Mouse (Mus musculus) cerebellum, adult 11-12 months (tissue): ENCODE results near the gene Csdc2.
"Not testable (repeated sequence)": the region's sequence is repeated elsewhere in the genome, so short reads cannot be mapped to it uniquely, and the experiment has no call there.

Source experiments
- DNase-seq: peaks from one replicate; pipeline ENCODE4 v3.0.0; 2022

The Csdc2 gene

DNA sequence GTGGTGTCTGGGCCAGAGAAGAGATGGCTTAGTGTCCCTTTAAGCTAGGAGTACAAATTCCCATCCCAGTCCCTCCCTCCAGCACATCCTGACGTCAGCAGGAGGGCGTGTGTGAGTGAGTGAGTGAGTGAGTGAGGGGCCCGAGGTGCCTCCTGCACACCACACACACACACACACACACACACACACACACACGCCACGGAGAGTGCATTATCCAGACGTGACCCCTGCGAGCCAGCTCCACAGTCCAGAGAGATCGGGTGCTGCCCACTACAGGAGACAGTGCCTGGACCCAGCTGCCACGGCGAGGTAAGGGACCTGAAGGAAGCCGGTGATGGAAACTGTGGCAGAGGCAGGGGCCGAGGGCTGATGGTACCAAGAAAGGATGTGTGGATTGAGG, at the start of gene Csdc2:
TSS of gene Csdc2 (plus strand) at position 81 of the 400 bp plus-strand sequence.
- peak; percentile 77 for DNase-seq

DNA sequence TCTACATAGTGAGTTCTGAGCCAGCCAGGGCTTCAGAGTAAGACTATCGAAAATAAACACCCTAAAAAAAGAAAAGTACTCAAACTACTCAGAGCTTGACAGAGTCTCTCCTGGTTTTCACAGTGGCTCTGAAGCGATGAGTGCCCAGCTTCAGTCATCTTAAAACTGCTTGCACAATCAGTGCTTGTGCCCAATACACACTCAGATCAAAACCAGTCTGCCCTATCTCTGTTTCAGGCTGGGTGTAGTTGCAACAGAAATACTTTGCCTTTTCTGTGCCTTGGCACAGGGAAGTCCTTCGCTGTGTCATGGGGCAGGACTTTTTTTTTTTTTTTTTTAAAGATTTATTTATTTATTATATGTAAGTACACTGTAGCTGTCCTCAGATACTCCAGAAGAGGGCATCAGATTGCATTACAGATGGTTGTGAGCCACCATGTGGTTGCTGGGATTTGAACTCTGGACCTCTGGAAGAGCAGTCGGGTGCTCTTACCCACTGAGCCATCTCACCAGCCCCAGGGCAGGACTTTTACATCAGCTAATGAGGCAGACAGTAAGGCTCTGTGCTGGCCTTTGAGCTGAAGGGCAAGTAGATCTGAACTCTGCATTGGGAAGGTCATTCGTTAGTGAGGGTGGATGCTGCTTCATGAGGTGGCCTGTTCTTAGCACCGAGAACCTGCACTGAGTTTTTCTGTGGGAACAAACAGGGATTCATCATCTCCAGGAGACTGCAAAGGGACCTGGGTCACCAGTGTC, 49.6 kb upstream of the Csdc2 start:
- no peak for DNase-seq

DNA sequence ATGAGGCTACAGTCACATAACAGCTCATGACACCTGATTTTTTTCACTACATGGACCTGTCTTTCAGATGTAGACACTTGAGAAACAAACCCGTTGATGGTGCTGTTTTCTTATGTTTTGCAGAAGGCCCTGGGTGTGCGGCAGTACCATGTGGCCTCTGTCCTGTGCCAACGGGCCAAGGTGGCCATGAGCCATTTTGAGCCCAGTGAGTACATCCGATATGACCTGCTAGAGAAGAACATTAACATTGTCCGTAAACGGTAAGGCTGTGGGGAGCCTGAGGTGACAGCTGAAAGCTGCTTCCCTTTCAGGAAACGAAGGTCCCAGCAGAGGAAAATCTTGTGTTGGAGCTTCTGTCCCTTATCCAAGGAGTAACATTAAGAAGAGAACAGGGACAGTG, 47.4 kb upstream of the Csdc2 start:
- DNase-seq = peak; percentile 83

DNA sequence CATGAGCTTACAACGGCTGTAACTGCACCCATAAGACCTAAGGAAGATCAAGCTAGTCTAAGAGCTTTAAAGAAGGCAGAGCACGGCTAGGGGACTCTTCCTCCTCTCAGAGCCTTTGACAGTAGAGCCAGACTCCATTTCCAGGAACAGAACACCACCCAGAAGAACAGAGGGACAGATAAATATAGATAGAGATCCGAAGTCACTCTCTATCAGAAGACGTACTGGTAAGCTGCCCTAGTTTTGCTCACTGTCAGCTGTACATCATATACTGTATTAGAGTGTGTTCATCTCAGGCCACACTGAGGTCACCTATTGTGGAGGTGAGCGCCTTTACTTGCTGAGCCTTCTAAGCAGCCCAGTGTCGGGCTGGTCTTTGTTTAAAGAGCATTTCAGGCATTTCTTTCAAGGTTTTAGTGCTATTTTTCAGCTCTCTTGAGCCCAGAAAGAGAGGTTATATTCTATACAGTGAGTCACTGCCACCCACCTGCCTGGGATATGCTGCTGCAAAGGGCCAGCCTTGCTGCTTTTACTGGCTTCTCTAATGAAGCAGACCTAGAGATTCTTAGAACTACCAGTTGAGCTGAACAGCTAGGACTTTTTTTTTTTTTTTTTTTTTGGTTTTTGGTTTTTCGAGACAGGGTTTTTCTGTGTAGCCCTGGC, 45.3 kb upstream of the Csdc2 start:
- no peak for DNase-seq

DNA sequence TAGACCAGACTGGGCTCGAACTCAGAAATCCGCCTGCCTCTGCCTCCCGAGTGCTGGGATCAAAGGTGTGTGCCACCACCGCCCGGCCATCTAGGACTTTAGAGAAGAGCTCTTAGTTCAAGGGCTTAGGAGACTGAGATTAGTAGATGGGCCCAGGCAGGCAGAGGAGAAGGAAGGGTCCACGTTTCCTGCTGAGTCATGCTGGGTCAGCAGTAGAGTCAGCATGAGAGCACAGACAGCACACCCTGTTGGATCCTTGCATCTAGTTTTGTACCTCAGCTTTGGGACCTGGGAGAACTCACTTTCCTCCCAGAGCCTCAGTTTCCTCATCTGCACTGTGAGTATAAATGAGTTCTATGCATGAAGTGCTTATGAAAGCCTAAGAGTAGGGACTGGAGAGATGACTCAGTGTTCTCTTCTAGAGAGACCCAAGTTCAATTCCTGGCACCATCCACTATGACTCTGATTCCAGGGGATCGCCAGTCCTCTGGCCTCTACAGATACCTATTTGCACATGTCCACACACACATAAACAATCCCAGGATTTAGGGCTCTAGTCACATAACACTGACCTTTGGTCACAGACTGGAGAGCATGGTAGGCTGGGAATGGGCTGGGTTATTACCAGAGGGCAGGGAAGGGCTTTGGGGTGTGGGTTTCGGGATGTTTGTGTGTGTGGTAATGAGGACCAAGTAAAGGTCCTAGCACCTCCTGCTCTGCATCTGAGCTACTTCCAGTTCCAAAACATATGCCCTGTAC, 44.6 kb upstream of the Csdc2 start:
- DNase-seq = no peak

DNA sequence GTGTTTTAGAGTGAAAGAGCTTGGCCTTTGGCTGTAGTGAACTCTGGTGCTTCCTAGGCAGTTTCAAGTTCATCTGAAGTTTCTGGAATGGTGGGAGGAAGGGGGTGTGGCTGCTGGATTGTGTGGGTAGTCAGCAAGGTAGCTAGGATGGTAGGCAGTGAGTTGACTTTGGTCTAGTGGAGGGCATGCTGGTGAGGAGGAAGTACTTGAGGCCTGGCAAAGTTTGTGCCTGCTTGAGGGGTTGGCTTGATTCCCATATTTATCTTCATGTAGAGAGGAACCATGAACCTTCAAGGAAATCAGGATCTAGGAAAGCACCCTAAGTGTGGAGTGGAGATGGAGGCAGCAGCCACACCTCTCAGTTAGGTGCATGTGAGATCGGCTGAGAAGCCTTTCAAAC, 42.6 kb upstream of the Csdc2 start:
- no peak for DNase-seq

DNA sequence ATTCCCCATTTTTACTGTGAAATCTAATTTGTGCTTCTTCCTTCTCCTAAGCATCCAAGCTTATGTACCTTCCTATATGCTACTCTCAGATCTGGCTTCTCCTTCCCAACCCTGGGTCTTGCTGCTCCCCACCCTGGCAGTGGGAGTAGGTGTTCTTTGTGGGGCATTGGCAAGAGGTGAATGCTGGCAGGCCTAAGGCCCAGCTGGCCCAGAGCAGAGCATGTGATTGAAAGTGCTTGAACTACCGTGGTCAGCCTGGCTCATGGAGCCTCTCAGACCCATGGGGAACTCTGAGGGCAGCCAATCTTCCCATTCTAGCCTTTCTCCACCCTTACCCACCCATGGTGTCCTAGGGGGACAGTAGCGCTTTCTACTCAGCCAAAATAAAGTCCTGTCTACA, 40.2 kb upstream of the Csdc2 start:
- no peak for DNase-seq

DNA sequence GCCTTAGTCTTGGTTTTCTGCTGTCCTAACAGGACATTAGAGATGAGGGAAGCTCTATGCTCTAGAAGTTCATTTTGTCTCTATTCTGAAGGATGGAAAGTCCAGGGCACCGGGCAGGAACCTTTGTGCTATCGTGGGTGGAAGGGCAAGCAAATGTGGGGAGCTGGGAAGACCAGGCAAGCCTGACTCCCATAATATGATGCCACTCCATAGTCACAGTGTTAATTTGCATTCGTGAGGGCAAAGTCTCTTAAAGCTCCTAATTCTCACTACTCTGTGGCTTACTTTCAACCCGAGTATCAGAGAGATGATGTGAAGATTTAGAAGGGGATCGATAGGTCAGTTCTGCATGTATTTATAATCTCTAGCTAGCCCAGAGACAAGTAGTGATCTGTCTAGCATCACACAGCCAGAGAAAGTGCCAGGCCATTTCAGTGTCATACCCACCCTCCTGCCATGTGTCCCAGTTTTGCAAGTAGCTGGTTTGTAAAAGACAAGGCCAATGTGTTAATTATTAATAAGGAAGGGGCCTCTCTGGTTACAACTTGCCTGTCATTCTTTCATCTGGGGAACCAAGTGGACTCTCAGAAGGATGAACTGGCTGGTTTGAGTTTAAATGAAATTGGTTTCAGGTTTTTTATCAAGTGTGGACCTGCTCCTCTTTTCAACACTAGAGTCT, 38.8 kb upstream of the Csdc2 start:
- DNase-seq = no peak

DNA sequence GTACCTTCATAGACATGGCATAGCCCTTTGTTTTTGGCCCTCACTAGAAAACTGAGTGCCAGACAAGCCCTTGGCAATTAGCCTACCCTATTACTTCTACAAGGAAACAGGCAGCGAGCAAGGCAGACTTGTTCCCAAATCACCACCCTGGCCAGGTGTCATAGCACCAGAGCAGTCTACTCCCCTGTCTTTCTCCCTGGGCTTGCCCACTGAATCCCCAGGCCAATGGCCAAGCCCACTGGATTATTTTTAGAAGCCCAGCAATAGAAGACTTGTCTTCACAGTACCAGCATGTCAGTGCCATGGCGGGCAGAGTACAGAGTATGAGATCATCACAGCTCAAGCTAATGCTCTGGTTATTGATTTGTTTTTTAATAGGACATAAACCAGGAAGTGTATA, 37.8 kb upstream of the Csdc2 start:
- DNase-seq = peak; percentile 61

DNA sequence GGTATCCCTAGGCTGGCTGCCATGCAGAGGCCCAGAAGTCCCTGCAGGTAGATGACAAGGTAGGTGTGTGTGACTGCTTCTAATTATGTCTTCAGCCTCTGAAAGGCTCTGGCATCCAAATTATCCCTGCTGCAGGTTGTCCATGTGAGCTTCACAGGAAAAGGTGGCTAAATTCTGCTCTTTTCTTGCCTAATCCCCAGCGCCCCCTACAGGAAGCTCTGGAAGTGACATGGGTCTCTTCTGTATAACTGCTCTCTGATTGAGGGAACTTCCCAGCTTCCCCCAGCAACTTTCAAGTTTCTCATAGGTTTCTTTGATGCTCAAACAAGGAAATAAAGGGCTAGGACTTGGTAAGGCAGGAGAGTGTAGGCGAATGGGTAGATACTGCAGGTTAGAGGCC, 31.6 kb upstream of the Csdc2 start:
- DNase-seq = peak; percentile 61

DNA sequence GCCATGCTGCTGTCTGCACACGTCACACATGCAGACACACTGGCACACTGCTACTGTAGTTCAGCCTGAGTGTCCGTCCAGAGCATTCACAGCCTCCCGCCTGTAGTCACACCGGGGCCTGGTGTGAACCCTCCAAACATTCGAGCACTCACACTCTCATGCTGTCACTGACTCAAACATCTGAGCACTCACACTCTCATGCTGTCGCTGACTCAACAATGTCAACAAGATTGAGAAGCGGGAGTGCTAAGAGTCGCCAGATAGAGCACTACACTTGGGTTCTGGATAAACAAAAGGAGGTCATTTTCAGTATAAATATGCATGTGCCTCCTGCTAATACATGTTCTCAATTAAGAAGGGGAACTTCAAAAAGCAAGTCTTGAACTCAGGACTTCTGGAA, 28.6 kb upstream of the Csdc2 start:
- DNase-seq = no peak

DNA sequence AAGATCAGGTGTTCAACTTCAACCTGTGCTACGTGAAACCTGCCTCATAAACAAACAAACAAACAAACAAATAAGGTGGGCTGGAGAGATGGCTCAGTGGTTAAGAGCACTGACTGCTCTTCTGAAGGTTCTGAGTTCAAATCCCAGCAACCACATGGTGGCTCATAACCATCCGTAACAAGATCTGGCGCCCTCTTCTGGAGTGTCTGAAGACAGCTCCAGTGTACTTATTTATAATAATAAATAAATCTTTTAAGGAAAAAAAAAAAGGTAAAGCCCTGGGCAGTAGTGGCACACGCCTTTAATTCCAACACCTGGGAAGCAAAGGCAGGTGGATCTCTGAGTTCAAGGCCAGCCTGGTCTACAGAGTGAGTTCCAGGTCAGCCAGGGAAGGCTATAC, 27.8 kb upstream of the Csdc2 start:
- not testable (repeated sequence) for DNase-seq

DNA sequence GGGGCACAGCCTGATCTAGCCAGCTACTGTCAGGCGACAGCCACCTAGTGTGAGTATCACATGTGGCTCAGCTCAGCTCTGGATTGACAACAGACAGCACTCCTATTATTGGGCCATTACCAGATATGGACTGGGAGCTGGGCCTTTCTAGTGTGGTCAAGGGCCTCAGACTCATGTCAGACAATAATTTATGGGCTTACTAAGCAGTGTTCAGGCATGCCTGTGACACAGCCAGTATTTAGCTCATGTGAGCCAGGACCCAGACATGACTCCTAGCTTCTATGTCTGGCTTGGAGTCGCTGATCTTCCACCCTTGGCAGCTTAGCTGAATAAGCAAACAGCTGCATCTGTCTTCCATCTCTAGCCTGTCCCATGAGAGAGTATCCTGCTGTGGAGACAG, 24.1 kb upstream of the Csdc2 start:
- no peak for DNase-seq

DNA sequence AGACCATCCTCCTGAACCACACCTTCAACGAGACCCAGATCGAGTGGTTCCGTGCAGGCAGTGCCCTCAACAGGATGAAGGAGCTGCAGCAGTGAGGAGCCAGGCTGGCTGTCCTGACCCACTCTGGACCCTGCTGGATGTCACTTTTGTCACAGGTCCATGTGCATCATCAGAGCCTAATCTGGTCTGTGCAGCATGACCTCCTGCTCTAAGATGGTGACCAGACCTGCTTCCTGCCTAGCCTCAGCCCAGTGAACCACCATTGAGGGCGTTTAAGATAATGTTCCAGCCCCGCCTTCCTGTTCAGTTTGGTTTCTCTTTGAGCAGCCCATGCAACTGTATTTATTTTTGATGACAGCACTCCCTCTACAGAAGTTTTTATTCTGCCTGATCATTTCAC, 21.9 kb upstream of the Csdc2 start:
- DNase-seq = no peak

DNA sequence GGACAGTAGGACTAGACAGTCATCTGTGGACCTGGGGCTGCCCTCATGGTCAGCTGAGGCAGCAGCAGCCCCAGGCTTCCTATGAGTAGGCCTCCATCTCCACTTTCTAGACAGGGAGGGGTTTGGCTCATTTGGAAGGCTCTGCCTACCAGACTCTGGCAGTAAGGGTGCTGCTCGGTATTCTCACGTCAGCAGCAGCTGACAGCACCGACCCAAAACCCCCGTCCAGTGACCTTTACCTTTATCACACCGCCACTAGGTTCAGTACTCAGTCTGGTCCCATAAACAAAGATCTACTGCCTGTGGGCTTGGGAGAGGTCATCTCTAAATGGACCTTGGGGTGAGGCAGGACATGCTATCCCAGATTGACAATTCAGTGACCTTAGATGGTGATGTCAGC, 20.9 kb upstream of the Csdc2 start:
- no peak for DNase-seq

DNA sequence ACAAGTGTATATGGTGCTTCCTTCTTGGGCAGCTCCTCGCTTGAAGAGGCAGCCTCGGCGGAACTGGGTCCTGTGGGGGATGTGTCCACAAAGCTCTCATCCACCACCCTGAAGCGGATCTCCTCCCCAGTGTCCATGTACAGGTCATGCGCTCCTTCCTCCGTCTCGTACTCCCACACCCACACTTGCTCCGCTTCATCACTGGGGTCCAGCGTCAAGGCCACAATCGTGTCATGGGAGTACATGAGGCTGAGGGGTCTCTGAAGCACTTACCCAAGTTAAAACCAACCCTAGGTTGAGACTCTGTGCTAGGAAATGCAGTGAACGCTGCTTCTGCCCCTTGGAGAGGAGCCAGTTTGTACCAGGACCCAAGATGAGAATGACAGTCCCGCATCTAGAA, 19.4 kb upstream of the Csdc2 start:
- DNase-seq = no peak

DNA sequence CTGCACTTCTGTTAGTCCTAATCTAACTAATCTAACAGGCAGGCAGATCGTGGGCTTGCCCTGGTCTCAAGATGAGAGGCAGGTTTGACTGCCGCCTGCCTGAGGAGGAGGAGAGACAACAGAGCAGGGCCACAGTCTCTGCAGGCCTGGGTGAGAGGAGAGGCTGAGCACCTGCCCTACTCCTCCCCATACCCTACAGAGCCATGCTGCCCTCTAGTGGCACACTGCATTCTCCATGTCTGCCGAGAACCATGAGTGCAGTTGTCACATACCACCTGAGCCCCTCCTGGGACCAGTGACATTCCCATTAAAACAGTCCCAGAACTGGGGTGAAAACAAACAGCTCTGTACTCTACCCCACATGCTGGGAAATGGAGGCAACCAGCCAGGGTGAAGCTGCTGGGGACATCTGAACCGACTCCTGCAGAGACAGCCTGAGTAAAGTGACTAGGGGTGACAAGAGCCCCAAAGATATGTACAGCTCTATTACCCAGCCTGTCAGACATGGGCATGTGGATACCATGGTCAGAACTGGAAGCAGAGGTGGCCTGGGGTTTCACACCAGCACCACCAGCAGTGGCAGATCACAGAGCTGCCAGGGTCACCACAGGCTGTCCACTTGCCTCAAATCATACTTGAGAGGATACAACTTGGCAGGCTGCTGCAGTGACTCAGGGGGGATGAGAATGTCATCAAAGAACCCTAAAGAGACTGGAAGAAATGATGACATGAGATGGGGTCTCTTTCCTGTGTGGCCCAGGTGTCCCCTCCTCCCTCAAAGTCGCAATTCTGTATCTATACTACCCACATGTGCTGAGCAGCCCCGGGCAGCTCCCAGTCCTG, 18.7 kb upstream of the Csdc2 start:
- DNase-seq = peak; percentile 61

DNA sequence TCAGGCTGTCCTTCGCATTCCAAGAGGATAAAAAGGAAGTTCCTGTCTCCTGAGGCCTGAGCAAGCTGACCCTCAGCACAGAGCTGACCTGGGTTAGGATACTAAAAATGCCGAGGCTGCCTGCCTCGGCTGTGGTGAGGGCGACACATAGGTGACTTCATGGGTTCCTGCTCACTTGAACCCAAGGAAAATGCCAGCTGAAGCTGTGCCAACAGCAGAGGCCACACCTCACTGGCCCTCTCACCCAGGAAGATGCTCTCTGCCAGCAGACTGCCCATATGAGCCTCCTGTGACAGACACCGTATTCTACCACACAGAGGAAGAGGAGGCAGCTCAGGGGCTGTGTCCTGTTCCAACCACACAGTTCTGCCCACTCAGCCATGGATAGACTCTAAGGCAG, 17.5 kb upstream of the Csdc2 start:
- DNase-seq = peak; percentile 57

DNA sequence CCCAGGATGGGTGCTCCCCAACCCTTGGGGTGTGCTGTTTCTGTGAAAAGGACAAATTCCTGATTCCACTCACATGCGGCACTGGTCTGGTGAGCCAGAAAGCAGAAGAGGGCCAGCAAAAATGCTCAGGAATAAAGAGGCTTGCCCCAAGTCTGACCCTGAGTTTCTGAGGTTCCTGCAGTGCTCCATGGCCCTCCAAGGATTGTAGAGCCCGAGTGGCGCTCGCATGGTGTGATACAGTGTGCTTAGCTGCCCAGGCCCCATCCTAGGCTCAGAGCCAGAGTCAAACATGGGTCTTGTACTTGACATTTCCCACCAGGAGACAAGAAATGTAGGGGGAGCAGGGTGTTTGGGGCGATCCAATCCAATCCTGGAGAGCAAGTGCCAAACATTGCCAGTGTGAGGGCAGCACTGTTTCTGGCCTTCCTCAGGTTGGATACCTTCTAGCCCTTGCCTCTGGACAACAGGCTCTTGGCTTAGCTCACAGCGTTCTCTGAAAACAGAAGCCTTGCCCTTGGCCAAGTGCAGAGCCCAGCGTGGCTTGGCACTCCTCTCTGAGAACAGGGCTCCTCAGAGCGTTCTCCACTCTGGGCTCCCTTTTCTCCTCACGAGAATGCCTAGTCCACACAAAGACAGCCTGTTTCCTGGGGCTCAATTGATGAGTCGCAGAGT, 15.9 kb upstream of the Csdc2 start:
- DNase-seq = peak; percentile 73

DNA sequence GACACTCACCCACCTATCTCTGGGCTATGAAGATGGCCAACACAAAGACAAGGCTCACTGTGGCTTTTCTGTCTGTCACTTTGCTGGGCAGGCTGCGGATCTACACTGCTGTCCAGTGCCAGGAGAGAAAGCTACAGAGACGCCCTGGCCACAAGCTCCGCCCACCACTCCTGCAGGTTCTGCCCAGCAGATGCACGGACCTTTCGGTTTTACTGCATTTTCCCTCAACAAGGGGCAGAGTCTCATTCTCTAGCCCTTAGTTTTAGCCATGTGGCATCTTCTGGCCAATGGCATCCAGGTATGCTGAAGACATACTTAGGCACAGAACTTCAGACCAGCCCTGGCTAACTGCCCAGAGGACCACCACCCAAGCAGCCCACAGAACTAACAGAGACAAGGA, 15.3 kb upstream of the Csdc2 start:
- DNase-seq = peak; percentile 51

DNA sequence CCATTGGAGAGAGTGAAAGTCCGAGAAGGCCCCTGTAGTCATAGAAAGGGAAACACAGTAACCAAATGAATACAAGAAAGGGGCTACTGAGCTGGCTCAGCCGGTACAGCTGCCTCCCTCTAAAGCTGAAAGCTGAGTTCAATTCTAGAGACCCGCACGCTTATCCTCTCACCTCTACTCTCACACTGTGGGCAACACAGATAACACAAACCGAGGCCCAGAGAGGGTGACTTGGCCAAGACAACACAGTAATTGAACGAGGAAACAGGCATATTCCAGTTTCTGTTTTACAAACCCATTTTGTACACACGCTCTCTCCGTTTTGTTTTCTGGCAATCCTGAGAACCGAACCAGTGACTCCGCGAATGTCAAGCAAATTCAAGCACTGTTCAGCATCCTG, 11.6 kb upstream of the Csdc2 start:
- DNase-seq = no peak
